Mouse (Mus musculus): ENCODE data around the gene Agtpbp1.

- TF ChIP-seq JUND (IDR thresholded peaks at IDR 0.05; ENCODE audit: low read depth, low read length): no peak
- no peak for TF ChIP-seq POLR2A (IDR thresholded peaks at IDR 0.05; ENCODE audit: control insufficient read depth in 1 of 2, insufficient read depth in 1 of 2, low read depth in 1 of 2, low read length in 2 of 2, poor library complexity in 1 of 2)
- TF ChIP-seq POLR2AphosphoS2 (IDR thresholded peaks at IDR 0.05; ENCODE audit: low read length): no peak
- no peak for TF ChIP-seq CHD1 (IDR thresholded peaks at IDR 0.05; ENCODE audit: low read depth, low read length)
- TF ChIP-seq CTCF (IDR thresholded peaks at IDR 0.05 in 2 of 3, conservative IDR thresholded peaks at IDR 0.05 in 1 of 3; ENCODE audit: control insufficient read depth in 1 of 3, insufficient read depth in 1 of 3, low read depth in 2 of 3, low read length in 3 of 3, poor library complexity in 1 of 3, severe bottlenecking in 1 of 3): no peak
- TF ChIP-seq ZC3H11A (IDR thresholded peaks at IDR 0.05; ENCODE audit: low read depth, low read length): no peak
- no peak for TF ChIP-seq EP300 (IDR thresholded peaks at IDR 0.05; ENCODE audit: low read depth in 1 of 2, low read length in 2 of 2)
These were observed 19.0 kb downstream of the Agtpbp1 start for GRCm38 (mm10) chr13:59565945-59566520.
